Mouse (Mus musculus) frontal cortex, postnatal 10 days (tissue): ENCODE measurements around the gene Bckdha.

Experiments used
- DNase-seq, 2 experiments: peaks; one replicate each; pipeline ENCODE4 v3.0.0; 2022; ENCODE audit warnings: low spot score in 2 of 2, mixed read lengths in 1 of 2

Bckdha gene

DNA sequence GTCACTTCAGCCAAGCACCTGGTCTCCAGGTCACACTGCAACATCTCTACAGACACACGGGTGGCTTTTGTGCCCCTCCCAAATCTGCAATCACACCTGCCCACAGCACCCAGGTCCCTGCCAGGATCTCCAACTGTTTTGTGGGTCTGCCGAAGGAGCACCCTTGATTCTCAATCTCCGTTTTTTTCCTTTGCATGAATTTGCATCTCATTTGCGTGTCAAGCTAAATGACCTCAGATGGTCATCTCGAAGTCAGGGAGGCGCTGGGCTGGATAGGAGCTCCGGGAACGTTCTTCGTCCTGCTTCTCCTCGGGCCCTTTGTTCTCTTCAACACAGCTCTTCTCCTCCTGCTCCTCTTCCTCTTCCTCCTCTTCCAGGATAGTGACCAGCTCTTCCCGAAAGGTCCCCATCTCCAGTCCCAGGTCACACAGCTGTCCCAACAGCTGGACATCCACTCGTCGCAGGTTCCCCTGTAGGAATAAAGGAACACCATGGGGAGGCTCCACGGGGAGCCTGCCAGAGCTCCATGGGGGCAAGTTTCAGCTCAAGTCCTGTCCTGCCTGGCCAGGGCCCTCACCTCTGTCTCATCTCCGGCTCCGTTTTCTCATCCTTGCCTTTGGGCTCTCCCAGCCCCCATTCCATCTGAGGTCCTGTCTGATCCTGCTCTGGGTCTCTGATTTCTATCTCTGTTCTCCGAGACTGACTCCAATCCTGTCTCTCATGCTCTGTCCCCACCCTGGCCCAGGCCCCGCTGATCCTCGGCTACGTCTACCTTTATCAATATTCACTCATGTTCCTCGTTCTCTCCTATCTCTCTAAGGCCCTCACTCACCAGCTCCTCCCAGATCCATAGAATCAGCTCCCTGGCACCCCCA, 43.7 kb downstream of the Bckdha start:
- DNase-seq, result peak in 1 of 2 experiments; percentile 4

DNA sequence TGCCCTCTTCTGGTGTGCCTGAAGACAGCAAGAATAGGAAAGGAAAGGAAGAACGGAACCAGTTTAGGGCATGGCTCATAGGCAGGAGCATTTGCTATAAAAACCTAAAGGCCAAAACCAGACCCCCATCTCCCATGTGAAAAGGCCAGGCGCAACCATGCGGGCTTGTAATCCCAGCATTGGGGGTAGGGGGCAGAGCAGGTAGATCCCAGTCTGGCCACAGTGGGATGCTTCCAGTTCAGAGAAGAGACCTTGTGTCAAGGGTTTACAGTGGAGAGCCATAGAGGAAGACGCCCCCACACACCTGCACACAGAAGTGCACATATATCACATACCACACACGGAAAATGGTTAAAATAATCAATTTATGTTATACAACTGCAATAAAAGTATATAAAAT, 44.7 kb downstream of the Bckdha start:
- DNase-seq, result peak in 1 of 2 experiments; percentile 2

DNA sequence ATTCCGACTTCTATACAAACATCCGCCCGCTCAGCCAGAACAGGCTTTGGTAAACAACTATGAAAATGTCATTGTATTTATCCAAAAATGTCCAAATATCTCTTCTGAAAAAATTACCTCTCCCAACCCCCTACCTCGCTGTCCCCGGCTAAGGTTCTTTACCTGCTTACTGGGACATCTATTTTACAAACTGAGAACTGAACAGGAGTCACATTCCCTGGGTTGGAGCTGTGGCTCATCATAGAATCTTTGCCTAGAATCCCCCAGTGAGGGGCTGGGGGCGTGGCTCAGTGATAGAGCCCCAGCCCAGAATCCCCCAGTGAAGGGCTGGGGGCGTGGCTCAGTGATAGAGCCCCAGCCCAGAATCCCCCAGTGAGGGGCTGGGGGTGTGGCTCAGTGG, 47.3 kb downstream of the Bckdha start:
- no peak for DNase-seq

DNA sequence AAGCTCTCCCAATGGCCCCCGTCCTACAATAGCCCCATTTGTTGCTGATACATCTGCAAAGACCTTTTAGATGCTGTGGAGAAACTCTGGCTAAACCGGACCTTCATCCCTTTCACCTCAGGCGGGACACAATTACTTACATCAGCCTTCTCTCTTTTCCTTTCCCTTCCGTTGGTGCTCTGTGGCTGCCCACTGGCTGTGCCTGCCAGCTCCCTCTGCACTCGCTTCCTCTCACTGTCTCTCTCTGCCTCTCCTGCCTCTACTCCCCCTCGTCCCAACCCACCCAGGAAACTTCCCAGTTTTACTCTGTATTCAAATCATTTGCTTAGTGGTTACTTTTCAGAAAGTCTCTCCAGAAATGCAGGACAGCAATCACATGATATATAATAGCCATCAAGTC, 48.7 kb downstream of the Bckdha start:
- DNase-seq, result peak in 1 of 2 experiments; percentile 1

DNA sequence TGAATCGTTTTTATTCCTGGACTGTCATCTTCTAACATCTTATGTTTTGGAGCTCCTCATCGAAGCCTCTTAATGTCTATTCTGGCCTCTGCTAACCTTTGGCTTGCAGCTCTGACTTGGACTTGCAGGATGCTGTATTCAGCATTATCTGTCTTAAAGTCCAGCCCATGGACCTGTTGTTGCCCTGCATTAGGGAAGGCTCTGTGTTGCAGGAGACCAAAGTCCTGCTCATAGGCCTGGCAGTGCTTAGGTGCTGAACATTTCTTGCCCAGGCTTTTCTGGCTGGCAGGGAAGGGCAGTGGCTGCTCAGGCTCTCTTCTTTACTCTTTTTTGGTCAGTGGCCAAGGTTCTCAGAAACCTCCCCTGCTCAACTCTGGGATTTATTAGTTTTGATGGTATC, 51.6 kb downstream of the Bckdha start:
- no peak for DNase-seq

DNA sequence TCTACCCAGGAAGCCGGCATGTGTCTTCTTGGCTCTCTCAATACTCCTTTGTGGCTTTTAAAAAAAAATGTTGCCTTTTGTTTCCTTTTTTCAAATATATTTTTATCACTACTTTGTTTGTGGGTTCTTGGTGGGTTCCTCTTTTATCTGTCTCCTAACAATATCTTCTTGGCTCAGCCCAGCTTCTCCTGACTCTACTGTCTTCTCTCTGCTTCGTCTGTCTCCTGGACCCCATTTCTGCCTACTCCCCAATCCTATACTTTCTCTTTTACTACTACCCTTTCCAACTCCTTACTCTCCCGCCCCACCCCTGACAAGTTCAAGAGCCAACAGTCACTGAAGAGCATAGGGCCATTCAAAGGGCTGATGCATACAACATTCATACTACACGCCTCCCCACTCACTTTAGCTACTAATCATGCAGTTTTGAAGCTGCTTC, 52.1 kb downstream of the Bckdha start:
- DNase-seq, result no peak

DNA sequence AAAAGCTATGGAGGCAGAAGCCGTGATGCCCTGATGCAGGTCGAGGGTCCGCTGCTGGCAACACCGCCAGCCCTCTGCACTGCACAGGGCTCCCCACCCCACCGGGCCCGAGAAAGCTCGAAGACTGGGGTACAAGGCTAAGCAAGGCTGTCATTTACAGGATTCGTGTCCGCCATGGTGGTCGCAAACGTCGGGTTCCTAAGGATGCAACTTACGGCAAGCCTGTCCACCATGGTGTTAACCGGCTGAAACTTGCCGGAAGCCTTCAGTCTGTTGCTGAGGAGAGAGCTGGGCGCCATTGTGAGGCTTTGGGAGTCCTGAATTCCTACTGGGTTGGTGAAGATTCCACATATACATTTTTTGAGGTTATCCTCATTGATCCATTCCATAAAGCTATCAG, 57.4 kb downstream of the Bckdha start:
- DNase-seq, result no peak

DNA sequence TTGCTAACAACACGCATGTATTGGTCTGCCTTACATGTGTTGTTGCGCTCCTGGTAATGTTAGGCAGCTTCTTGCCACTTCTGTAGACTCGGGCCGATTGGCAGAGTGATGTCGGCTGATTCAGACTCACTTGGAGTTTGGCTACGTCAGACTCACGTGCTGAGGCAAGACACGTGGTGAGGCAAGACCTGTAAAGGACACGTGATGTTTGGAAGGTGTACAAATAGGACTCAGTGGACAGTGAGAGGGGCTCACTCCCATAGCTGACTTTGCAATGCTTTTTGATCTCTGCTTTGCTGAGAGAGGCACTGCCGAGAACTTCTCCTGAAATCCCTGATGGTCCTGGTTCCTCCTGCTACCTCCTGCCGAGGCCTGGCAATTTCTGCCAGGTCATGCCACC, 58.1 kb downstream of the Bckdha start:
- no peak for DNase-seq

DNA sequence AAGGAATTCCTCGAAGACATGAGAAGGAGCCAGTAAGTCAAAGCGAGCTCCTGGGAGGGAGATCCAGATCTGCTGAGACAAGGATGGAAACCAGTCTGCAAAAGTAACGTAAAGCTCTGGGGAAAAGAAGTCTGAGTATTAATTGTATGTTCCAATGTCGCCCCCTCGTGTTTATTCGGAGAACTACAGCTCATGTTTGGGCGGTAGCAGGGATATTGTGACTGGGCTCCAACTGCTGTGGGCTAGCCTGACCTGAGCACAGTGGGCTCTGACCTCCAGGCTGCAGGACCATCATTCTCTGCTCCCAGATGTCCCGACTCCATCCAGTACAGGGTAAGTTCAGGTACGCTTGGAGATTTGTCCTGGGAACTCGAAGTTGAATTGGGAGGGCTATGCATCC, 59.1 kb downstream of the Bckdha start:
- DNase-seq, result peak in 1 of 2 experiments; percentile 66

DNA sequence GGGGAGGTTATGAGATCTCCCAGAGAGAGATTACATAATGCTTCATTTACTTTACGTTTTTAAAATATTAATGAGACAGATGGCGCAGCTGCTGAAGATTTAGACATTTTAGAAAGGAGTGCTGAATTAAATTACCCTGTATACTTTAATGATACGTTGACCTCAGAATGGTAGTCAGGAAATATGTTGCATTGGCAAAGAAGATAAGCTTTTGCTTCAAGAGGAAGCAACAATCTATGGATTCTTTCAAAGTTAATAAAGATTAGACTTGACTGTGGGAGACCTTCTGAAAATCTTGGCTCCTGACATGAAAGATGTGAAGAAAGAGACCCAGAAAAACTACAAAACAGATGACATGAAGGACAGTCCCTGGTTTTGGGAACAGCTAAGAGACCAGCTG, 64.9 kb downstream of the Bckdha start:
- no peak for DNase-seq

DNA sequence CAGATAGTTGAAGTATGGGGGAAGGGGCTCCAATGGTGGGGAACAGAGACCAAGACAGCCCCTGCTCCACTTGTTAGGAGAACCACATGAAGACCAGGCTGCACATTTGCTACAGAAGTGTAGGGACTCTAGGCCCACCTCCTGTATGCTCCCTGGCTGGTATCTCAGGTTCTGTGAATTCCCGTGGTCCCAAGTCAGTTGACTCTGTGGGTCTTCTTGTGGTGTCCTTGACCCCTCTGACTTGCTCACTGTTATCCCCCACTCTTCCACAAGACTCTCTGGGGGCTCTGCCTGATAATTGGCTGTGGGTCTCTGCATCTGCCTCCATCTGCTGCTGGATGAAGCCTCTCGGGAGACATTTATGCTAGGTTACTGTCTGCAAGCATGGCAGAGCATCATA, 67.6 kb downstream of the Bckdha start:
- no peak for DNase-seq

DNA sequence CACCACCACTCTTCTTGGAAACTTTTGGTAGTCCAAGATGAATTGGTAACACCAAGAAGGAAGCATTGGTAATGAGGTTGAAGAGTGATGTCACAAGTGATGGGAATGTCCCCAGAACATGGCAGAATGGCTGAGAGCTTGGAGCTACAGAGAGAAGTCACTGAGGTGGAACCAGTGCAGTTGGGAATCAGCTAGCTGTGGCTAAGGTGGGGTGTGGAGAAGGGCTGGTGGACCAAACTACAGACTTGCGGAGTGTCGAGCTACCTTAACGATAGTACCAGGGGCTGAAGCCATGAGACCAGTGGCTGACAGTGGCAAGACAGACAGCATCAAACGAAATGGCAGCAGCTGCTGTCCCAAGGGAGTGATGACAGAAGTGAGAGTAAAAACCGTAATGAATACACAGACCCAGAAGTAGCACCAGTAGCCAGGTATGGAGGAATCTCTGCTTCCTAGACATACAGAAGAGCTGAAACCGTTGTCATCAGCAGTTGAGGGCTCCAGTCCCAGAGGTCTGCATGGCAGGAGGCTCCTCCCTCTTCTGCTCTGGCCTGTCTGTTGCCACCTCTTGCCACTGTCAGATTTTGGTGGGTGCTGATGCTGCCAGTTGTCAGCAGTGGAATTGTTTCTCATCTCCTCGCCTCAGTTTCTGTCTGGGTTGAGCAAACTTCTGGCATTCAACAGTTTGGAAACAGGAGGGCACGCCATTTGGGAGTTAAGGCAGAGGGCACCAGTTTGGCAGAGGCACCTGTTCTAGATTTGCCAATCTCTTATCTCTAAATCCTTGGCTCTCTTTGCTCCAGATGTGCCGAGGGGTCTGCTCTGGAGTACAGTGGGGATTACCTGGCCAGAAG, 73.2 kb downstream of the Bckdha start:
- no peak for DNase-seq

DNA sequence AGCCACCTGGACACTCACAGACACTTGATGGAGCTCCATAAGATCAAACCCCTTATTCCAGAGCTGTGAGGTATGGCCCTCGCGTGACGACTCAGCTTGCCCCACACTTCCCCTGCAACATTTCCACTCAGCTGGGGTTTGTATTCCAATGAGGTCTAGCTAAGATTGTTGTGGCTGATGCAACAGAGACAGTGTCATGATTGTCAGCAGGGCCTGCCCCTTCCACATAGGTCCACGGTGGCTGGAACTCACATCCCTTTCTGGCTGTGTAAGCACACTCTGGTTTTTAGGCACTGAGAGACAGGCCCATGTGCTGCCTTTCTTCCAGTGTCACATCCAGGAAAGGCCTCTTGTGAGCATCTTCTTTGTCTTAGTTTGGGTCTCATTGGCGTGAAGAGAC, 74.1 kb downstream of the Bckdha start:
- DNase-seq, result no peak

DNA sequence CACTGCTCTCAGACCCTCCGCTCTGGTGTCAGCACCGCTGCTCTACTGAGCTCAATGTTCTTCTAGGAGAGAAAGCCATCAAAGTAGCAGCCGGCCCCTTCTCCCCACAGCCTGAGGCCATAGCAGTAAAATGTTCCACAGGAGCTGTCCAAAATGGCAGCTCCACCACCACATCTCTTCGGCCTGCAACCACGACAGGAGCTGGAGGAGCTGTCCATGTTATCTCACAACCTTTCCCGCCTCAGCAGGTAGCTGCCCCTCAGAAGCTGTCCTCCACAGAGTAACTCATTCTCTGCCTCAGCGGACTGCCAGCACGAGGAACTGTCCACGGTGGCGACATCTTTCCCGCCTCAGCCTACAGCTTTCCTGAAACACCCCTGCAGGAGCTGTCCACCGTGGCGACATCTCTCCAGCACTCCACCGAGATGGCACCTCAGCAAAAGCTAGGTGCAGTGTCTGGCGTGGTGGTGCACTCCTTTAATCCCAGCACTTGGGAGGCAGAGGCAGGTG, 76.4 kb downstream of the Bckdha start:
- DNase-seq, result no peak
